Mouse (Mus musculus): ENCODE measurements around the gene Ldhal6b. TPM values are rescaled to one million over a fixed set of nuclear protein-coding genes. Genes with fewer than 3 reads are reported as not detected.

Gene Ldhal6b
- polyA plus RNA-seq, 1 experiment: 0.86 TPM

DNA sequence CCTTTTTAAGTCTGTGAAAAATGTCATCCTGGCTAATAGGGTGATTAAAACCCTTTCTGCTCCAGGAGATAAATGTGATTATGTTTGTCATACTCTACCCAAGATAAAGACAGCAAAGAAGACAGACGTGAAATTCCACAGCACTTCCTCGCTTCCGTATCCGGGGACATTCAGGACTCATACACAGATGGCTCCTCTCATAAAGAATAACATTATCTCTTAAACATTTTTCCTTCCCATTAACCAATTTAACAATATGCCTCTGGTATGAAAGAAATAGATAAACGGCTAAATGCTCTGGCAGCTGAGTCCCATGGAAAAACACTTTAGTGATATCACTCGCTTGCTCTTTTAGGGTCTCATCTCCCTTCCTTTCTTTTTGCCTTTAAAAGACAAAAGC lies 11.5 kb downstream of the Ldhal6b start:
- peak; percentile 42 for DNase-seq (ENCODE audit: low read depth)
- TF ChIP-seq POLR2A (IDR thresholded peaks at IDR 0.05; ENCODE audit: borderline replicate concordance, extremely low read depth, insufficient read depth, insufficient read length, poor library complexity, severe bottlenecking) (no peak), CTCF (IDR thresholded peaks at IDR 0.05; ENCODE audit: borderline replicate concordance, extremely low read depth, insufficient read depth, insufficient read length) (no peak)

DNA sequence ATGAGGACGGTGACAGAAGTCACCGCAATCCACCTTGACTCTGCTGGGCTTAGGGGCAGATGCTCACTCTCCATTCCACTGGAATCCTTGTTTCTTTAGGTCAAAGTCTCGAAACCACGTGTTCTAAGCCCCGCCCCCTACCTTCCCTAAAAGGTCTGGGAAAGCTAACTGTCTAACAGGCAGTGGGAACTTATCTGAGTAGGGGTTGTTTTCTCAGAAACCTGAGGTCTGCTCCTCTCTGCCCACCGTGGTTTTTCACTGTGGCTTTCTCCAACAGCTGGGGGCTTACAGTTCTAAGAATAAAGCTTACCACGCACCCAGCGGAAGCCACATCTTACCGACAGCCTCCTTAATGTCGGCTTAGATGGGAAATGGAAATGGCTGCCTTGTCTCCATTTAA lies 12.0 kb downstream of the Ldhal6b start:
- DNase-seq (ENCODE audit: low read depth): no peak
- TF ChIP-seq POLR2A (IDR thresholded peaks at IDR 0.05; ENCODE audit: borderline replicate concordance, extremely low read depth, insufficient read depth, insufficient read length, poor library complexity, severe bottlenecking) (no peak), CTCF (IDR thresholded peaks at IDR 0.05; ENCODE audit: borderline replicate concordance, extremely low read depth, insufficient read depth, insufficient read length) (no peak)

DNA sequence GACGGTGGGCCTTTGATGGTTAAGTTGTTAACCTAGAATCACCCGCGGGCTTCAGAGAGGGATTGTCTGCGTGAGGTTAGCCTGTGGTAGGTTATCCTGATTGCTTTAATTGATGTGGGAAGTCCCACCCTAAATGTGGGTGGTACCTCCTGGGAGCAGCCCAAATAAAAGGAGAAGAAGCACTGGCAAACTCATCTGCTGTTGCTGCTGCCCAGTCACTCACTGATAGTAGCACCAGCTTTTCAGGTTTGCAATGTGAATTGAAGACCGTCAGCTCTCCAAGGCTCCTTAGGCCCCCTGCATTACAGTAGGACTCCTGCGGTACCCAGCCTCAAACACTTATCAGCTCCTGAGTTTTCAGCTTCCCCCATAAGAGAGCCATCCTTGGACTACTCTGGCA lies 14.7 kb downstream of the Ldhal6b start:
- no peak for DNase-seq (ENCODE audit: low read depth)
- no peak for TF ChIP-seq CTCF (IDR thresholded peaks at IDR 0.05; ENCODE audit: borderline replicate concordance, extremely low read depth, insufficient read depth, insufficient read length)
- no peak for TF ChIP-seq POLR2A (IDR thresholded peaks at IDR 0.05; ENCODE audit: borderline replicate concordance, extremely low read depth, insufficient read depth, insufficient read length, poor library complexity, severe bottlenecking)

DNA sequence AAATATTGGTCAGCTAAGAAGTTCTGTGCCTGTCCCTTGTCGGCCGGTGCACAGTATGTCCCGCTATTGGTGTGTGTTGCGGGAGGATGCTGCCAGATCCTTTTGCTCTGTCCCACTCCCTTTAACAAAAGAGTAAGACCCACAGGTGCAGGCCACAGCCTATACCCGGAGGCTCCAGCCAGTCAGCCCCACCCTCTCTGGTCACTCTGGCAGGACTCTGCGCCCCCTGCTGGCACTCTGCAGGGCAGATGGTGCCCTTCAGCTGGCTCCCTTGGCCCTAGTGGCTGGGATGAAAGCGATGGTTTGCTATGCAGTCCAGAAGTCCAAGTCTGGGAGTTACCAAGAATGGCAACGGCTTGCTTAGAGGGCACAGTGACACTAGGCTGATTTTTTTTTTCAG lies 15.9 kb downstream of the Ldhal6b start:
- DNase-seq (ENCODE audit: low read depth): peak; percentile 63
- no peak for TF ChIP-seq POLR2A (IDR thresholded peaks at IDR 0.05; ENCODE audit: borderline replicate concordance, extremely low read depth, insufficient read depth, insufficient read length, poor library complexity, severe bottlenecking)
- TF ChIP-seq CTCF (IDR thresholded peaks at IDR 0.05; ENCODE audit: borderline replicate concordance, extremely low read depth, insufficient read depth, insufficient read length): peak; percentile 78

DNA sequence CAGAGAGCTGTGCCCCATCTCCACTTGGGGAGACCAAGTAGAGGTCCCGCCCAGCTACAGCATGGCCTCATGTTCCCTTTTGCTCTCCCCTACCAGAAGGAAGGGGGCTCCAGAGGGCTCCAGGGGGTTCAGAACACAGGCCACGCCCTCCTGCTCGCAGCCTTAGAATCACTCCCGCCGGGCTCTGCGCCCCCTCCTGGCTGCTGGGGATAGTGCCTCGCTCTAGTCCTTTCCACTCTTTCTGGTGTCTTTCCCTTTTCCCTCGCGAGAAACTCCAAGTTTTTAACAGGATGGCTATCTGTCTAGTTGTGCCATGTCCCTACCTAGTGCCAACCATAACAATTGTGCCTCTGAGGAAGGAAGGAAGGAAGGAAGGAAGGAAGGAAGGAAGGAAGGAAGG lies 16.5 kb downstream of the Ldhal6b start:
- TF ChIP-seq CTCF (IDR thresholded peaks at IDR 0.05; ENCODE audit: borderline replicate concordance, extremely low read depth, insufficient read depth, insufficient read length) (peak; percentile 86), POLR2A (IDR thresholded peaks at IDR 0.05; ENCODE audit: borderline replicate concordance, extremely low read depth, insufficient read depth, insufficient read length, poor library complexity, severe bottlenecking) (no peak)
- DNase-seq (ENCODE audit: low read depth): peak; percentile 56

DNA sequence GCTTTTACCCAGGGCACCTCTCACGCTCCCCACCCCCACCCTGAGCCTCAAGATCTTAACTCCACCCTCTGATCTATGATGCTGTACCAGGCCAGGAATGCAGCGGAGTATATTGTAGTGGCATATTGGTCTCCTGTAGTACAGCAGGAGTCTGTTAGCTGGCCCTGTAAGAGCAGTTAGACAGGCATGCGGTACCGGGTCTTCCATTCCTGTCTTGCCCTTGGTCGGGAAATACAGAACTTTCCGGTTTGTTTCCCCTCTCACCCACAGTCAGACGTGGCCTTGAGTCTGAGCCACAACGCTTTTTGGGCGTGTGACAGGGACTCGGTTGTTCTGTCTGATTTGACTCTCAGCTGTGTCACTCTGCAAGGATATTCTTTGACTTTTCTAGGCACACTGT lies 17.3 kb downstream of the Ldhal6b start:
- TF ChIP-seq POLR2A (IDR thresholded peaks at IDR 0.05; ENCODE audit: borderline replicate concordance, extremely low read depth, insufficient read depth, insufficient read length, poor library complexity, severe bottlenecking): no peak
- no peak for TF ChIP-seq CTCF (IDR thresholded peaks at IDR 0.05; ENCODE audit: borderline replicate concordance, extremely low read depth, insufficient read depth, insufficient read length)
- DNase-seq (ENCODE audit: low read depth): no peak

DNA sequence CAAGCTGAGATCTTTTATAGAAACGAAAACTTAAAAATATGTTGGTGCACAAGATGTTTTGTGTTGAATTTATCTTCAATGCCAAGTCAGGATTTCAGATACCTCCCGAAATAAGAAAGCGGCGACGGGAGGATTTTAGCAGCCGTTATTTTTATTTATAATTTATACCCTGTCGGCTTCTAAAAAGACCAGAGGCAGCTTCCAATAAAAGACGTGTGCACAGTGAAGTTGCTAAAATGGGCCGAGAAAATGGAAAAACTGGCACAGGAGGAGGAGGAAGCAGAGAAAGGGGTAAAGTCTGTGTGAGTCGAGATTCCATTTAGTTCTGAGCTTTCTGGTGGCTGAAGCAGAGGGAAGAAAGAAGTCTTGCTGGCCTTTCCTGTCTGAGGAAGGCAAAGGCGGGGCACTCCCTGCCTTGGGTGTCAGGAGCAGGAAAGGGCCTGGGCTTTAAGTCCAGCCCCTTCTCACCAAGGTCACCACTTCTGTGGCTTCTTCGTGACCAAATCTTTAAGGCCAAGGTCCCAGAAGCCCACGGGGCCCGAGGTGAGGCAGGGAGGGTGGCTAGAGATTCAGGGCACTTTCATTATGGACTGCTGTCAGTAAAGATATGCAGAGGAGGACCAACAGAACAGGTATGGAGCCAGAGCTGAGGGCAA lies 18.0 kb downstream of the Ldhal6b start:
- no peak for DNase-seq (ENCODE audit: low read depth)
- TF ChIP-seq CTCF (IDR thresholded peaks at IDR 0.05; ENCODE audit: borderline replicate concordance, extremely low read depth, insufficient read depth, insufficient read length): no peak
- TF ChIP-seq POLR2A (IDR thresholded peaks at IDR 0.05; ENCODE audit: borderline replicate concordance, extremely low read depth, insufficient read depth, insufficient read length, poor library complexity, severe bottlenecking): no peak

DNA sequence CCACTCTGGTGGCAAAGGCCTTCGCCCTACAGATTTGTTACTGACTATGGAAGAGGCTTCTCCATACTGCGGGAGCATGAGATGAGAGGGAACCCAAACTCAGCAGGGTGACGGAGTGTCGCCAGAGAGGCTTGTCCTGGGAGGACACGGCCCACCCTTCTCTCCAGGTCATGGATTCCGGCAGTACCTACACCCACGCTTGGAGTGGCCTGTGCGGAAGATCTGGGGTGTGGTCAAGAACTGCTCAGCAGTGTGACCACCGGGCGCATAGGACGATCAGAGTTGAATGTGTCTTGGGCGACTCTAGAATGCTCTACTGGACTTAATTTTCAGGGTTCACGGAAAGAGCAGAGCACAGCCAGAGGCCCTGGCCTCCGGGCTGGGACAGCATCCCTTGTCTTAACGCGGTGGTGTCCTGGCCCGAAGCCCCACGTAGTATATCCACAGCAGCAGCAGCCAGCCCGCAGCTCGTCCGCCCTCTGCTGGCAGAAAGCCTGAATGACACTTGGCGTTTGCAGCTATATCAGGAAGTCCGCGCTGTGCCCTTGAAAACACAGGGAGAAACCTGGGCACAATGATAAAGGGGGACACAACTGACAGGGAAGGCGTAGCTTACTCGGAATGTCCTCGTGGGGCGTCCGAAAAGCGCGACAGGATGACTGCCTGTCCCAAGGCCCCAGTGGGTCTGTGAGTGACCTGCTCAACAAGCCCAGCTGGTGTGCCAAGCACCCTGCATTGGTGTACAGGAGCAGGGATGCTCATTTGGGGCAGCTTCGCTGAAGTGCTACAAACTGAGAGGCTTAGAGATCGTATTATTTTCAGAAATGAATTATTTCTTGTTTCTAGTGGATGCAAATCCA lies 21.2 kb downstream of the Ldhal6b start:
- TF ChIP-seq POLR2A (IDR thresholded peaks at IDR 0.05; ENCODE audit: borderline replicate concordance, extremely low read depth, insufficient read depth, insufficient read length, poor library complexity, severe bottlenecking) (no peak), CTCF (IDR thresholded peaks at IDR 0.05; ENCODE audit: borderline replicate concordance, extremely low read depth, insufficient read depth, insufficient read length) (peak; percentile 98)
- DNase-seq (ENCODE audit: low read depth): peak; percentile 93

DNA sequence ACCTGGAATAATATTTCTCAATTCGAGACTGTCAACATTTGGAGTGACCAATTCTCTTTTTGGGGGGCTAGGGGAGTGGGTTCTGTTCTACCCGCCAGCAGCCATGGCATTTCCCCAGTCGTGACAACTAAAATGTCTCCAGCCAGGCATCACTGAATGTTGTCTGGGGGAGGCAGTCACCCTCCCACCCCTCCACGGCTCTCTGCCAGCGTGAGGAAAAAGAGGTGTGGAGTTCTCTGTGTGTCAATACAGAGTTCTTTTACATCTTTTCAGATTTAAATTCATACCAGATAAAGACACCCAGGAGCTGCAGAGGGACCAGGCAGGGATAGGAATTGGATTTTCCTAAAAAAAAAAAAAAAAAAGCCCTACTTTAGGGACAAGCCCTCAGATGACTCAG lies 22.4 kb downstream of the Ldhal6b start:
- TF ChIP-seq POLR2A (IDR thresholded peaks at IDR 0.05; ENCODE audit: borderline replicate concordance, extremely low read depth, insufficient read depth, insufficient read length, poor library complexity, severe bottlenecking): no peak
- no peak for TF ChIP-seq CTCF (IDR thresholded peaks at IDR 0.05; ENCODE audit: borderline replicate concordance, extremely low read depth, insufficient read depth, insufficient read length)
- no peak for DNase-seq (ENCODE audit: low read depth)

DNA sequence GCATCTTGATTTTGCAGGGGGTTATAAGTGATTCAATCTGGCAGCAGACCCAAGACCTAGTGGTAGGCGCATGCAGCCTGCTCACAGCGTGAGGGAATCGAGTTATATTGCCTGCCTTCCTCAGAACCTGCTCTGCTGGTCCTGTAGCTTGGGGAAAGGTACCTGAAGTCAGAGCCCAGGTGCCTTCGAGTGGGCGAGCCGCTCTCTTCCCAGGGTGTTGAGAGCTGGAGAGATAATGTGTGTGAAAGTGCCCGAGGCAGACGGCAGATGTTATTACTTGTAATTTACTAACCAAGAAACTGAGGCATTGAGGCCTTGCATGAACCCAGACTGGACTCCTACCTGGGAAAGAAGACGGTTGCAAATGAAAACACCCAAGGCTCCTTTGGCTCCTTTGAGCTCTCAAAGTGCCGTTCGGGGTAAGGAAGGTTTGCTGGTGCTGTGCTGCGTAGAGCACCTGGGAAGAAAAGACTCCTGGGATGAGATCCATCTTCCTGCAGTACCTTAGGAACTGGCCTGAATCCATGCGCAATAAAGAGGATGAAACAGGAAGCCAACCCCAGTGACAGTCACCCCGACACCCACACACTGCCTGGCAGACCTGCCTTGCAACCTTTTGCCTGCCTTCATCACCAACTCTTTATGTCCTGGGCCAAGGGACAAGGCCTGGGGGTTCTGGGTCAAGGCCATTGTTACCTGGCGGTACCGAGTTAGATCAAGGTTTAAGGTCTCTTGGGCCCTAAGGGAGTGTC lies 22.9 kb downstream of the Ldhal6b start:
- TF ChIP-seq POLR2A (IDR thresholded peaks at IDR 0.05; ENCODE audit: borderline replicate concordance, extremely low read depth, insufficient read depth, insufficient read length, poor library complexity, severe bottlenecking): no peak
- no peak for TF ChIP-seq CTCF (IDR thresholded peaks at IDR 0.05; ENCODE audit: borderline replicate concordance, extremely low read depth, insufficient read depth, insufficient read length)
- DNase-seq (ENCODE audit: low read depth): no peak

DNA sequence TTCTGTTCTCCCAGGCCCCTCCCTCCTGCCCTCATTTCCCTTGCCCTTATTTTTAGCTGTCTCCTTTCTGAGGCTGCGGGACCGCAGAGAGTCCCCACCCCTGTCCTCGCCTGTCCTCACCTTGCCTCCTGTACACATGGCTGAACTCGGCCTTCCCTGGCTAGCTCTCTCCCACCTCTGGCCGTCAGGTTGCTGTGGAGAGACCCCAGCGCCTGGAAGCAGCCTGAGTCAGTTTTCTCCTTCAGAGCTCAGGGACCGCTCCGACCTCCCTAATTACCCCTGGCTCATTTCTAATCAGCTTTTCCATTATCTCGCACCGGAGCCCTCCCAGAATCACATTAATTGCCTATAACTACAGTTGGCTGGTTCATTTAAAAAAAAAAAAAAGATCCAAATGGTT lies 27.9 kb downstream of the Ldhal6b start:
- peak; percentile 59 for DNase-seq (ENCODE audit: low read depth)
- TF ChIP-seq CTCF (IDR thresholded peaks at IDR 0.05; ENCODE audit: borderline replicate concordance, extremely low read depth, insufficient read depth, insufficient read length) (no peak), POLR2A (IDR thresholded peaks at IDR 0.05; ENCODE audit: borderline replicate concordance, extremely low read depth, insufficient read depth, insufficient read length, poor library complexity, severe bottlenecking) (no peak)

All from brain, embryonic 14.5 days (tissue).